Mouse (Mus musculus): ENCODE measurements around the gene Phc2.

DNA sequence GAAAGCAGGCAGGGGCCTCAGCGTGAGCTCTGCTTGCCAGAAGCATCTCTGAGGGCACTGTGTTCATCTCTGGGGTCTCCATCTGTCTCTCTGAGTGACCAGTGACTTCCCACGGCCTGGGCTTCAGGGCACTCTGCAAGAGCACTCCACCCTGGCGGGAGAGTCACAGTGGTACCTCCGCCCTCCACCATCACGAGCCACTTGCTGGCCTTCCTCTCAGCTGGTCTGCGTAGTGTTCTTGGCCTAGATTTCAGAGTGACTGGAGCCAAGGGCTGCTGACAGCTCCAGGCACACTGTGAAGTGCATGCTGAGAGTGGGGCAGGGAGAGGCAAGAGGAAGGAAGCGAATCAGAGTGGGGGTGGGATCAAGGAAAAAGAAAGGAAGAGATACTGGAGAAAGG lies 69.6 kb downstream of the Phc2 start:
- no peak for TF ChIP-seq CTCF (conservative IDR thresholded peaks at IDR 0.05; ENCODE audit: low read length)
- TF ChIP-seq POU5F1 (IDR thresholded peaks at IDR 0.05; ENCODE audit: borderline replicate concordance, low read length) = no peak
- TF ChIP-seq NANOG (IDR thresholded peaks at IDR 0.05; ENCODE audit: borderline replicate concordance, low read length) = no peak

Data from E14TG2a.4 (cell line).